In the genomic region with DNA sequence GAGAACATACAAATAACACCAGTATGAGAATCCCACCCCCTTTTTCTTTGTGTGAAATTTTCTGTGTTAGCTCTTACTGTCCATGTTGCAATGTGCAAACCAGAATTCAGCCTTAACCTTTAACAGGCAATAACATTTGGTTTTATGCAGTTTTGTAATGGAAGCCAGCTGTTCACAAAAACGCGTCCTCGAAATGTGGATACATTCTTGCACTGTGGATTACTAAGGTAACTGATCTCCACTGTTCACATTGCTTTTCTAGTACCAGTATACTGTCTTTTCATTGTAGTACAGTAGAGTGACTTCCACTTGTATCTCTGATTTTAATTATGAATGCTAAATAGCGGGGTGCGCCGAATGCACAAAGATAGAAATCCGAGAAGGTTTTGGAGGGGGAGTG, we compare ENCODE assay signal across 23 mouse cellular contexts.
DNase-seq lines count a peak whose midpoint lies in the region; ATAC-seq and TF ChIP-seq lines count a peak whose summit lies in the region.
"Had no signal": no experiment of that assay in that cellular context is flagged by ENCODE, and none has a peak within 500 bp of the region (broad histone marks: within the 10 kb centered on the region; RNA-seq: fewer than 3 reads in every experiment).

No protein-coding gene starts in this region.

- no peak overlapping the region for H3K4me2 ChIP-seq in kidney, postnatal 0 days (ENCODE audit: low read length)
- no peak overlapping the region for H3K4me2 ChIP-seq in kidney, embryonic 14.5 days (replicated peaks; ENCODE audit: low read depth, low read length)
- H3K4me2 ChIP-seq in embryonic facial prominence, embryonic 11.5 days (ENCODE audit: low read depth, low read length): no peak overlapping the region
- H3K4me2 ChIP-seq in embryonic facial prominence, embryonic 14.5 days (ENCODE audit: low read depth, low read length): peak overlapping the region; percentile 2; the same call in 1 of the 2 replicates
- 0 out of 2 replicates have a peak overlapping the region, but pooled peaks have one; percentile 5 for H3K4me2 ChIP-seq in limb, embryonic 14.5 days (replicated peaks; ENCODE audit: low read depth, low read length, severe bottlenecking)
- H3K4me2 ChIP-seq: embryonic facial prominence, embryonic 15.5 days; hindbrain, embryonic 13.5 days had no signal

- H3K4me1 ChIP-seq in kidney, postnatal 0 days (replicated peaks; ENCODE audit: insufficient read depth, low read length): no peaks in the 10 kb centered on the region
- H3K4me1 ChIP-seq in kidney, embryonic 14.5 days (ENCODE audit: control insufficient read depth, insufficient read depth, low read length): no peaks in the 10 kb centered on the region
- no peaks in the 10 kb centered on the region for H3K4me1 ChIP-seq in embryonic facial prominence, embryonic 11.5 days (ENCODE audit: control insufficient read depth, insufficient read depth, low read length)
- peaks cover 6% of the 10 kb centered on the region for H3K4me1 ChIP-seq in embryonic facial prominence, embryonic 14.5 days (ENCODE audit: control insufficient read depth, insufficient read depth, low read length)
- peaks cover 10% of the 10 kb centered on the region for H3K4me1 ChIP-seq in limb, embryonic 14.5 days (ENCODE audit: control insufficient read depth, insufficient read depth, low read length)
- H3K4me1 ChIP-seq: forebrain, embryonic 10.5 days; heart, embryonic 10.5 days; hindbrain, embryonic 13.5 days had no signal

- no peaks in the 10 kb centered on the region for H3K27me3 ChIP-seq in kidney, postnatal 0 days (ENCODE audit: insufficient read depth, low read length)
- H3K27me3 ChIP-seq in kidney, embryonic 14.5 days (ENCODE audit: control insufficient read depth, insufficient read depth, low read length): no peaks in the 10 kb centered on the region
- H3K27me3 ChIP-seq in embryonic facial prominence, embryonic 11.5 days (ENCODE audit: control insufficient read depth, insufficient read depth, low read length): no peaks in the 10 kb centered on the region
- H3K27me3 ChIP-seq in embryonic facial prominence, embryonic 14.5 days (replicated peaks; ENCODE audit: control insufficient read depth, insufficient read depth, low read length): no peaks in the 10 kb centered on the region
- no peaks in the 10 kb centered on the region for H3K27me3 ChIP-seq in limb, embryonic 14.5 days (ENCODE audit: control insufficient read depth, insufficient read depth, low read length)
- H3K27me3 ChIP-seq: CH12.LX; embryonic facial prominence, embryonic 15.5 days had no signal

- intact Hi-C loops in heart, postnatal 10 days (cut with DNase I): no loop called here

- no peak overlapping the region for H3K9ac ChIP-seq in kidney, postnatal 0 days (ENCODE audit: low read depth, low read length)
- H3K9ac ChIP-seq in kidney, embryonic 14.5 days (ENCODE audit: low read depth, low read length): no peak overlapping the region
- H3K9ac ChIP-seq in embryonic facial prominence, embryonic 11.5 days (replicated peaks; ENCODE audit: low read length): no peak overlapping the region
- no peak overlapping the region for H3K9ac ChIP-seq in embryonic facial prominence, embryonic 14.5 days (ENCODE audit: low read depth, low read length)
- H3K9ac ChIP-seq in limb, embryonic 14.5 days (ENCODE audit: low read depth, low read length, severe bottlenecking): no peak overlapping the region
- H3K9ac ChIP-seq: embryonic facial prominence, embryonic 15.5 days; hindbrain, embryonic 13.5 days had no signal

- no peak for TF ChIP-seq POLR2A in limb, embryonic 14.5 days (IDR thresholded peaks at IDR 0.05; ENCODE audit: borderline replicate concordance, extremely low read depth, insufficient read depth, insufficient read length)

- TF ChIP-seq CTCF in kidney, postnatal 0 days (IDR thresholded peaks at IDR 0.05; ENCODE audit: low read depth): no peak

- no peak overlapping the region for H3K4me3 ChIP-seq in kidney, postnatal 0 days (replicated peaks; ENCODE audit: low read depth, low read length)
- H3K4me3 ChIP-seq in kidney, embryonic 14.5 days (ENCODE audit: low read length): no peak overlapping the region
- no peak overlapping the region for H3K4me3 ChIP-seq in embryonic facial prominence, embryonic 11.5 days (ENCODE audit: low read depth, low read length)
- H3K4me3 ChIP-seq in embryonic facial prominence, embryonic 14.5 days (ENCODE audit: low read depth, low read length): no peak overlapping the region
- H3K4me3 ChIP-seq in limb, embryonic 14.5 days (replicated peaks; ENCODE audit: low read length): no peak overlapping the region
- H3K4me3 ChIP-seq: embryonic facial prominence, embryonic 15.5 days; erythroblast, embryonic 14.5 days; forebrain, embryonic 10.5 days; heart, embryonic 10.5 days; hindbrain, embryonic 13.5 days had no signal

- no peaks in the 10 kb centered on the region for H3K36me3 ChIP-seq in kidney, postnatal 0 days (ENCODE audit: insufficient read depth, low read length)
- H3K36me3 ChIP-seq in kidney, embryonic 14.5 days (ENCODE audit: control insufficient read depth, insufficient read depth, low read length): no peaks in the 10 kb centered on the region
- no peaks in the 10 kb centered on the region for H3K36me3 ChIP-seq in embryonic facial prominence, embryonic 11.5 days (replicated peaks; ENCODE audit: control insufficient read depth, insufficient read depth, low read depth, low read length)
- H3K36me3 ChIP-seq in embryonic facial prominence, embryonic 14.5 days (ENCODE audit: control insufficient read depth, insufficient read depth, low read length): no peaks in the 10 kb centered on the region
- H3K36me3 ChIP-seq in limb, embryonic 14.5 days (ENCODE audit: control insufficient read depth, insufficient read depth, low read length): no peaks in the 10 kb centered on the region
- H3K36me3 ChIP-seq: embryonic facial prominence, embryonic 15.5 days; forebrain, embryonic 10.5 days; heart, embryonic 10.5 days; hindbrain, embryonic 13.5 days had no signal

- H3K9me3 ChIP-seq in kidney, postnatal 0 days (replicated peaks; ENCODE audit: low read length): no peaks in the 10 kb centered on the region
- H3K9me3 ChIP-seq in kidney, embryonic 14.5 days (ENCODE audit: control insufficient read depth, low read length): no peaks in the 10 kb centered on the region
- no peaks in the 10 kb centered on the region for H3K9me3 ChIP-seq in embryonic facial prominence, embryonic 11.5 days (replicated peaks; ENCODE audit: control insufficient read depth, low read length)
- no peaks in the 10 kb centered on the region for H3K9me3 ChIP-seq in embryonic facial prominence, embryonic 14.5 days (ENCODE audit: control insufficient read depth, low read length)
- no peaks in the 10 kb centered on the region for H3K9me3 ChIP-seq in limb, embryonic 14.5 days (ENCODE audit: control insufficient read depth, low read length)
- H3K9me3 ChIP-seq: embryonic facial prominence, embryonic 15.5 days; forebrain, embryonic 10.5 days; heart, embryonic 10.5 days; hindbrain, embryonic 13.5 days had no signal

- WGBS in kidney, postnatal 0 days: 49% methylated on average over 7 of the region's 7 CpGs
- WGBS in kidney, embryonic 14.5 days: 63% methylated on average over 7 of the region's 7 CpGs
- WGBS in embryonic facial prominence, embryonic 11.5 days: 35% methylated on average over 7 of the region's 7 CpGs
- 26% methylated on average over 7 of the region's 7 CpGs for WGBS in embryonic facial prominence, embryonic 14.5 days
- WGBS in limb, embryonic 14.5 days: 18% methylated on average over 7 of the region's 7 CpGs

- ATAC-seq in kidney, postnatal 0 days (replicated peaks; ENCODE audit: low FRiP score, low read depth): no peak
- no peak for ATAC-seq in kidney, embryonic 14.5 days (ENCODE audit: low FRiP score, low TSS enrichment)
- ATAC-seq in embryonic facial prominence, embryonic 11.5 days (replicated peaks; ENCODE audit: insufficient number of reproducible peaks, low FRiP score, low TSS enrichment, low read depth): peak; percentile 63; the same call in 1 of the 2 replicates
- ATAC-seq in embryonic facial prominence, embryonic 14.5 days (ENCODE audit: low read depth): peak; percentile 63; the same call in 1 of the 2 replicates
- peak; percentile 86 for ATAC-seq in limb, embryonic 14.5 days (ENCODE audit: low FRiP score, low read depth)
- ATAC-seq: forebrain, embryonic 14.5 days; hindbrain, postnatal 0 days; Patski had no signal

- no peak overlapping the region for H3K27ac ChIP-seq in kidney, postnatal 0 days
- H3K27ac ChIP-seq in kidney, embryonic 14.5 days (ENCODE audit: low read depth, low read length): no peak overlapping the region
- no peak overlapping the region for H3K27ac ChIP-seq in embryonic facial prominence, embryonic 11.5 days (replicated peaks; ENCODE audit: low read depth, low read length)
- no peak overlapping the region for H3K27ac ChIP-seq in embryonic facial prominence, embryonic 14.5 days (replicated peaks; ENCODE audit: low read depth, low read length)
- H3K27ac ChIP-seq in limb, embryonic 14.5 days (replicated peaks; ENCODE audit: low read depth, low read length): no peak overlapping the region; the same call in 1 of the 2 replicates
- H3K27ac ChIP-seq: embryonic facial prominence, embryonic 15.5 days; forebrain, embryonic 10.5 days; heart, embryonic 10.5 days; hindbrain, embryonic 13.5 days; hindbrain, postnatal 0 days had no signal

- peak; percentile 22 for DNase-seq in kidney, postnatal 0 days (ENCODE audit: low spot score)
- DNase-seq in embryonic facial prominence, embryonic 11.5 days (ENCODE audit: low spot score): peak; percentile 79
- DNase-seq in embryonic facial prominence, embryonic 14.5 days (ENCODE audit: low spot score): peak; percentile 73
- DNase-seq in limb, embryonic 14.5 days (ENCODE audit: low spot score): peak; percentile 74
- no peak for DNase-seq in lung, postnatal 25 days (ENCODE audit: low spot score)
- no peak for DNase-seq in heart, postnatal 10 days
- DNase-seq: adrenal gland, adult 2 months; adrenal gland, postnatal 25 days; cerebellum, adult 18-20 months; cerebellum, postnatal 10 days; gastrocnemius, postnatal 10 days; heart, adult 18-20 months; heart, postnatal 14 days had no signal

Comparison
In these comparisons a context has a peak if more than half of its experiments do, and no peak if none do; other contexts are left out.
1. H3K4me2 ChIP-seq: peak in embryonic facial prominence, embryonic 14.5 days (single experiment) and limb, embryonic 14.5 days (single experiment); none in kidney, postnatal 0 days (single experiment), kidney, embryonic 14.5 days (single experiment) and embryonic facial prominence, embryonic 11.5 days (single experiment).
2. ATAC-seq: peak in embryonic facial prominence, embryonic 11.5 days (single experiment), embryonic facial prominence, embryonic 14.5 days (single experiment) and limb, embryonic 14.5 days (single experiment); none in kidney, postnatal 0 days (single experiment) and kidney, embryonic 14.5 days (single experiment).
3. DNase-seq: peak in kidney, postnatal 0 days (single experiment), embryonic facial prominence, embryonic 11.5 days (single experiment), embryonic facial prominence, embryonic 14.5 days (single experiment) and limb, embryonic 14.5 days (single experiment); none in lung, postnatal 25 days (single experiment) and heart, postnatal 10 days (0 of 2).